Mouse (Mus musculus): Measurements from ENCODE around the gene Zdhhc6. TPM values are rescaled to one million over a fixed set of nuclear protein-coding genes. Genes with fewer than 3 reads are reported as not detected.

The Zdhhc6 gene
- polyA plus RNA-seq, 1 experiment from 2014 or later: 66.9 TPM

DNA sequence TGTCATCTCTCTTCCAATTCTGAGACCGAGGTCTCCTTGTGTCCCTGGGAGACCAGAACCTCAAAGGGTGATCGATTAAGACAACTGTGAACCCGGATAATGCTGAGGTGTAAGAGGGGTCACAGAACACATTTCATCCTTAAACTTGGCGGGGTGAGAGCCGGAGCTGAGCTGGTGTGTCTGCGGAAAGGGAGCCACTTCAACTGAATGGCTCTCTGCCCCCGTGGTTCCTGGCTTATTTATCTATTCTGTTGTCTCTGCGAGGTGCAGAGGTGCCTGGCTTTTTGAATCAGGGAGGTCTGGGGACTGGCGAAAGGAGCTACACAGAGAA lies 62.6 kb downstream of the Zdhhc6 start:
- H3K9me3 ChIP-seq: no peaks in the 10 kb centered on the region
- H3K4me3 ChIP-seq: peak overlapping the region; percentile 45
- peak overlapping the region; percentile 57 for H3K9ac ChIP-seq
- peak; percentile 53 for ATAC-seq (replicated peaks)
- H3K27me3 ChIP-seq (replicated peaks): no peaks in the 10 kb centered on the region
- H3K4me1 ChIP-seq: peaks cover 19% of the 10 kb centered on the region
- H3K4me2 ChIP-seq: peak overlapping the region; percentile 81
- no peaks in the 10 kb centered on the region for H3K36me3 ChIP-seq (replicated peaks)
- H3K27ac ChIP-seq: peak overlapping the region; percentile 54
- WGBS: 3% methylated on average over 9 of the region's 9 CpGs

DNA sequence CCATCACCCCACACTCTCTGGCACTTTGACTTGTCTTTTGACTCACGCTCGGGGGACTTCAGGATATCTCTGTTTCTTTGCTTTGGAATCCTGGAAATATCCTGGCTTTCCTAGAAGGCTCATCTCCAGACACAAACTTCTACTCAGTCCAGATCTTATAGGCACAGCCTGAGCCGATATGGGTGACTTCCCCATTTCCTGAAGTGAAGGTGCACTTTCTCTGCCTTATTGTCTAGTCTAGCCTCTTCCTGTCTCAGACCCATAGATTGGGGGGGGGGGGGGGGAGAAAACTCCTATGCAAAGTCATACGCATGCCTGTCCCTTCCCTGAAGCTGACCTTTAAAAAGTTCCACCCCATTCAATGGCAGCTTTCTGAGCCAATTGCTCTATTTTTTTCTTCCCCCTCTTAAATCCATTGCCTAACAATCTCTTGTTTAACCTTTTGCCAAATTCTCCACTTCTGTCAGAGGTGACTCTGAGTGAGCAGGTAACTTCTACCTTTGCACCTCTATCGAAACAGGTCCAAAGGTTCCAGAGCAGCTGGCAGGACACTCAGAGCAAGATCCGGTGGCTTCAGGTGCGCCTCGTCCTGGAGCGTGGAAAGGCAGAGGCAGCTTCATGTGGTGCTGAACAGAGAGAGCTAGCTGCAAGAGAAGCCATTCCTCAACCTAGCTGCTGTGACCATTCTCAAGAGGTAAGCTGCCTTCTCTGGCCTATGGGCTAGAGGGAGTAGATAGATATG lies 64.3 kb downstream of the Zdhhc6 start, which contains the start of gene Acsl5:
Gene Acsl5 (plus strand): TSS at position 556 of the 742 bp plus-strand sequence.
- ATAC-seq (replicated peaks): no peak
- no peaks in the 10 kb centered on the region for H3K36me3 ChIP-seq (replicated peaks)
- H3K9ac ChIP-seq: no peak within 1 kb of the TSS
- WGBS: 94% methylated on average over 9 of the region's 9 CpGs
- peaks cover 19% of the 10 kb centered on the region for H3K4me1 ChIP-seq
- H3K27ac ChIP-seq: no peak within 1 kb of the TSS
- H3K4me2 ChIP-seq: no peak within 1 kb of the TSS
- H3K4me3 ChIP-seq: no peak within 1 kb of the TSS
- H3K27me3 ChIP-seq (replicated peaks): no peaks in the 10 kb centered on the region
- H3K9me3 ChIP-seq: no peaks in the 10 kb centered on the region

DNA sequence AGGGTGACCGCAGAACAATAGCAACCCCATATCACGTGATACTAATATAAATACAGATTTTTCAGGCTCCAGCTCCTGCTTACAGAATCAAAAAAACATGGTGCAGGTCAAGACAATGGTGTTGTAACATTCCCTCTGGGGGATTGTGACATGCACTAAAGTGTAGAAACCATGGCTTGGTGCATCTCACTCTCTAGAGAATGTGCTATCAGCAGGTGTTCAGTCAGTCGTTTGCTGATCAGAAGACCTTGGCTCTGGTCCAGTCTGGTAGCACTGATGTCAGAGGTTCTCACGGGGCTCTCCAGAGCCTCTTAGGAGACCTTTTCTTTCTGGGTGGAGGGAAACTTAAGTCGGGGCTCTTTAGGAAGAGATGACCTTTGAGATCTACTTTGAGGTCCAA lies 65.4 kb downstream of the Zdhhc6 start:
- no peaks in the 10 kb centered on the region for H3K27me3 ChIP-seq (replicated peaks)
- H3K27ac ChIP-seq: no peak overlapping the region
- H3K4me2 ChIP-seq: no peak overlapping the region
- no peak overlapping the region for H3K4me3 ChIP-seq
- H3K4me1 ChIP-seq: peaks cover 19% of the 10 kb centered on the region
- no peak overlapping the region for H3K9ac ChIP-seq
- WGBS: 85% methylated on average over 5 of the region's 5 CpGs
- no peaks in the 10 kb centered on the region for H3K9me3 ChIP-seq
- no peaks in the 10 kb centered on the region for H3K36me3 ChIP-seq (replicated peaks)
- ATAC-seq (replicated peaks): no peak

DNA sequence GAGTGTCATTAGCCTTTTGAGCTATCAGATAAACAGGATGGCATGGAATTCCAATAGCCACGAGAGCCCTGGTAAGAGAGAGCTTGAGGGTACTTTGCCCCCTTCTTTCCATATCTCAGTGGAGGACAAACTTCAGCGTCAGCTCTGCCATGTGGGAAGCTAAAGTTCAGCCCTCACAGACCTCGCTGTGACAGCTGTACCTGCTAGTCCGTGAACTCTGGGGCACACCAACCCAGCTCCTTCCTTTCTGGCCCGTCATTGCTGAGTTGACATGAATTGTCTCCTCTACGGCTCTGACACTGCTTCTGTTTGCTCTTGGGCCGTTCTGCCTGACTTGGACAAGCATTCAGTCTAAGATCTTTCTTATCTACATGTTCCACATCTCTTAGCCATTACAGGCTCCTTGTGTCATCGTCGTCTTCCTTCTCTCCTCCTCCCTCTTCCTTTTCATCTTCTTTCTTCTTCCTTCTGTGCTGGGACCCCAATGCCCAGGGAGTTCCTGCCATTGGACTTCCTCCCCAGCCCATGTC lies 67.8 kb downstream of the Zdhhc6 start:
- Histone ChIP-seq H3K4me2 (no peak overlapping the region), H3K9ac (no peak overlapping the region), H3K4me3 (no peak overlapping the region), H3K9me3 (no peaks in the 10 kb centered on the region), H3K36me3 (replicated peaks) (no peaks in the 10 kb centered on the region), H3K27ac (no peak overlapping the region), H3K27me3 (replicated peaks) (no peaks in the 10 kb centered on the region), H3K4me1 (peaks cover 1% of the 10 kb centered on the region; the same call in 1 of the 2 replicates)
- no peak for ATAC-seq (replicated peaks)
- 76% methylated on average over 9 of the region's 9 CpGs for WGBS

DNA sequence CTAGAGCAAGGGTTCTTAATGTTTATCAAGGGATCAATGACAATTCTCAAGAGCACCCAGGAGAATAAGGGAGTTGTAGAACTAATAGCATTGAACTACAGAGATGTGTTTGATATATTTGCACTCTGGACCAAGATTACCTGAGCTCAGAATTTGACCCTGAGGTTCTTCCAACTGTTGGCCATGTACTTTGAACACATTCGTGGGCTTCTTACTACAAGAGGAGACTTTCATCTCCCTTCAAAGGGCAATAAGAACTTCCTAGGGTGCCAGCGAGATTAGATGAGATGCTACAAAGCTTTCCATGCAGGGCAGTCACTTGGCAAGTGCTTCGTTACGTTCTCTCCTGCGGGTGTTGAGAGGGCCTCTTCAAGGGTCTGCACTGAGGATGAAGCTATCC lies 68.3 kb downstream of the Zdhhc6 start:
- Histone ChIP-seq H3K9me3 (no peaks in the 10 kb centered on the region), H3K4me2 (no peak overlapping the region), H3K27me3 (replicated peaks) (no peaks in the 10 kb centered on the region), H3K36me3 (replicated peaks) (no peaks in the 10 kb centered on the region), H3K9ac (no peak overlapping the region), H3K4me1 (no peaks in the 10 kb centered on the region), H3K27ac (no peak overlapping the region), H3K4me3 (no peak overlapping the region)
- no peak for ATAC-seq (replicated peaks)
- WGBS: 82% methylated on average over 5 of the region's 5 CpGs

DNA sequence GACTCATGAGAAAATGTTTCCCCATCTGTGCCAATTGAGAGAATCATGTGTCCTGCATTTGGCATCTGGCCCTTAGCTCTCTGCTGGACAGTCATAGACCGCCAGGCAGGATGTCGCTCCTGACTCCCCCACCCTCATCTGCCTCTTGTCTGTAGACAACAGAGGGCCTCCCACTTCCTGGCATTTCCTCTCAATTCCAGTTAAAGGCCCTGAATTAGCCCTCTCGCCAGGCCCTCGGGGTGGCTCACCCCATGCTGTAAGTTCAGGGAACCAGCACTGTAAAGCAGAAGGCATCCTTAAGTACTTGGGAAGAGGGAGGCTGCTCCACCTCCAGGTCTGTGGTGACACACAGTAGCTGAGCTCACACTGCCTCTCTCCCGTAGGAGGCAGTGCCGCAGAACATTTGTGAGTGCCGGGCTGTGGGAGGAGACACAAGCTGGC lies 71.0 kb downstream of the Zdhhc6 start:
- ATAC-seq (replicated peaks): no peak
- Histone ChIP-seq H3K36me3 (replicated peaks) (no peaks in the 10 kb centered on the region), H3K4me2 (no peak overlapping the region), H3K27me3 (replicated peaks) (no peaks in the 10 kb centered on the region), H3K9me3 (no peaks in the 10 kb centered on the region), H3K4me3 (no peak overlapping the region), H3K27ac (no peak overlapping the region), H3K4me1 (no peaks in the 10 kb centered on the region), H3K9ac (no peak overlapping the region)
- WGBS: 31% methylated on average over 7 of the region's 7 CpGs

DNA sequence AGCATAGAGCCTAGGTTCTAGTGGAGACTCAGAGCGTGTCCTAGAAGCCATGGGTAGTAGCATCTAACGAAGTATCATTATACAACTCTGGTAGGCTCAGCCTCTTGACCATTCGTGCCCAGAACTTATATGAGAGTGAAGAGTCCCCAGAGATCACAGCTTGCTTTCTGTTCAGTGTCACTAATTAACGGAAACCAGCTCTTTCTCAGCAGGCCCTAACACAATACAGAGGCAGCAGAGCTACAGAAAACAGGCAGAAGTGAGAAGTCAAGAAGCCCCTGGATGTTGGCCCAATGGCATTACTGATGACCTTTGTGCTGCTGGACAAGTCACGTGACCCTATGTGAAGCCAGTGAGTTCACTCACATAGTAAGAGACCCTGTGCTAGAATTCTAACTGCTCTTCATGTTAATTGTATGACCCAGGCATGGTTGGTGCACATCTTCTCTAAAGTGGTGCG lies 74.6 kb downstream of the Zdhhc6 start, which contains the start of gene Gucy2g:
Gene Gucy2g (minus strand): TSS at position 51 of the 460 bp plus-strand sequence.
- Histone ChIP-seq H3K9me3 (no peaks in the 10 kb centered on the region), H3K36me3 (replicated peaks) (no peaks in the 10 kb centered on the region), H3K9ac (no peak within 1 kb of the TSS), H3K27ac (no peak within 1 kb of the TSS), H3K27me3 (replicated peaks) (no peaks in the 10 kb centered on the region), H3K4me3 (no peak within 1 kb of the TSS), H3K4me2 (no peak within 1 kb of the TSS), H3K4me1 (no peaks in the 10 kb centered on the region)
- no peak for ATAC-seq (replicated peaks)
- WGBS: 76% methylated on average over 6 of the region's 6 CpGs

DNA sequence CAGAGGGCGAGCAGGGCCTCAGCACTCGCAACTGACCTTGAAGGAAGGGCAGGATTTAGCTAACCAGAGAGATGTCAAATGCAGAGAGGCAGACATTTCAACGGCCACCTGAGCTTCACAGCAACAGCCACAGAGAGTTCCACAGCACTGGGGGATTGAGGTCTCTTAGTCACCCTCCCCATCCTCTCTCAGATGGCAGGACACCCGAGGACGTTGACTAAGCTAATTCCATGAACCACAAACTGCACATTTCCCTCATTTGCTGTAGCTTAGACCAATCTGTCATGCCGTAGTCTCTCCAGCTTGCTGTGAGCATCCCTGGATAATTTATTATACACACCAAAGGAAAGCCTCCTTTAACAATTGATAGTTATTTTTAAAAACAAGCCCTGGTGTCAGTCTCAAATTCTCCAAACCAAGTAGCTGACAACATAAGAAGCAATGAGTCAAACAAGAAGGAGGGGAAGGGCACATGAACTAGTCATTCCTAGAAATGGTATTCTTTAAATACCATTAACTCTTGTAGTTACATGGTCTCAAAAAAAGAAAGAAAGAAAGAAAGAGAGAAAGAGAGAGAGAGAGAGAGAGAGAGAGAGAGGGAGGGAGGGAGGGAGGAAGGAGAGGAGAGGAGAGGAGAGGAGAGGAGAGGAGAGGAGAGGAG lies 75.9 kb downstream of the Zdhhc6 start:
- no peaks in the 10 kb centered on the region for H3K4me1 ChIP-seq
- ATAC-seq (replicated peaks): no peak
- no peaks in the 10 kb centered on the region for H3K9me3 ChIP-seq
- no peaks in the 10 kb centered on the region for H3K36me3 ChIP-seq (replicated peaks)
- H3K9ac ChIP-seq: no peak overlapping the region
- no peaks in the 10 kb centered on the region for H3K27me3 ChIP-seq (replicated peaks)
- H3K27ac ChIP-seq: no peak overlapping the region
- H3K4me2 ChIP-seq: no peak overlapping the region
- no peak overlapping the region for H3K4me3 ChIP-seq
- WGBS: 83% methylated on average over 6 of the region's 6 CpGs

DNA sequence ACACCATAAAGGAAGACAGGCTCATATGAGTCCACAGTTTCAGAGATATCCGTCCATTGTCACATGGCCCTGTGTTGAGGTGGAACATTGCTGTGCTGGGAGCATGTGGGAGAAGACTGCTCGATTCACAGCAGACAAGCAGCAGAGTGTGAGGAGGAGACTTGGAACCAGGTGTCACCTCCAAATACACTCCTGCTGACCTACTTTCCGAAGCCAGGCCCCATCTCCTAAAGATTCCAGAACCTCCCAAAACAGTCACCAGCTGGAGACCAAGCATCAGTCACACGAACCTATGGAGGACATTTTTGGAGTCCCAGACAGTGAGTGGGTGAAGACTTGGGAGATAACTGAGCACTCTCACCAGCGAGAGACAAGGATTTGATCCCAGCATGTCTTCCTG lies 79.3 kb downstream of the Zdhhc6 start:
- WGBS: 89% methylated on average over 5 of the region's 5 CpGs
- Histone ChIP-seq H3K4me3 (no peak overlapping the region), H3K4me1 (no peaks in the 10 kb centered on the region), H3K4me2 (no peak overlapping the region), H3K36me3 (replicated peaks) (no peaks in the 10 kb centered on the region), H3K9ac (no peak overlapping the region), H3K9me3 (no peaks in the 10 kb centered on the region), H3K27me3 (replicated peaks) (no peaks in the 10 kb centered on the region), H3K27ac (no peak overlapping the region)
- no peak for ATAC-seq (replicated peaks)

DNA sequence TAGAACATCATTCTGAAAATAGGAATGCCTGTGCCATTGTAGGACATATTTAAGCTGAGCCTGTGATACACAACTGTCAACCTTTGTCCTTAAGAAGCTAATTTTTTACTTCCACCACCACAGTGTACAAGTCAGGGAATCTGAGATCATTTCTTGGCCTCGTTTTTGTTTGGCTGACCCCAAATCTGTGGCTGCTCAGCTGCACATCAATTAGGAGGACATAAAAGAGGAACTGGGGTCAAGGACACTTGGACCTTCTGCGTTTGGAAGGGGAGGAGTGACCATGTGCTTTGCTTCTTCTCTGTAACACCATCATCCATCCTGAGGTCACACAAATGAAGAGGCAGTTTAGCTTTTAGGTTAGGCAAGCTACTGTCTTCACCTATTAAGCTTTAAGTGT lies 79.8 kb downstream of the Zdhhc6 start:
- H3K9me3 ChIP-seq: no peaks in the 10 kb centered on the region
- WGBS: 64% methylated on average over 2 of the region's 2 CpGs
- H3K27ac ChIP-seq: no peak overlapping the region
- no peak overlapping the region for H3K4me3 ChIP-seq
- no peak overlapping the region for H3K9ac ChIP-seq
- no peak for ATAC-seq (replicated peaks)
- H3K27me3 ChIP-seq (replicated peaks): no peaks in the 10 kb centered on the region
- no peak overlapping the region for H3K4me2 ChIP-seq
- H3K36me3 ChIP-seq (replicated peaks): no peaks in the 10 kb centered on the region
- H3K4me1 ChIP-seq: no peaks in the 10 kb centered on the region

DNA sequence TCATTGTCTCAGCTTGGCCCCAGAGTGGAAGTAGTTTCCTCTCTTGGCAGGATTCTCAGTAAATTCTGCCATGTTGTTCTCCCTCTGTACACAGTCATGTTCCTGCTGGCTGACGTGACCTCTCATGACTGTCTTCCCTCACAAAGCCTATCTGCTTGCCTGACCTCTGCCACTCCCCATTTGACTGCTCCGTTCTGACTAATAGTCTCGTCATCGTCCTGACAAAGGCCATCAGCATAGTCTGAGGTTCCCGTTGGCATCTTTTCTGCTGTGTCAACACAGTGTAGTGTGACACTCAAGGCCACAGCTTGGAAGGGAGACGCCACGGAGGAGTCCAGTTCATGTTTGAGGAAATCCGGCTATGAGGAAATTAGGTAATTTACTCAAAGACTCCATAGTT lies 83.7 kb downstream of the Zdhhc6 start:
- Histone ChIP-seq H3K4me2 (no peak overlapping the region), H3K9ac (no peak overlapping the region), H3K27me3 (replicated peaks) (no peaks in the 10 kb centered on the region), H3K9me3 (no peaks in the 10 kb centered on the region), H3K4me3 (no peak overlapping the region), H3K27ac (no peak overlapping the region), H3K4me1 (peaks cover 4% of the 10 kb centered on the region), H3K36me3 (replicated peaks) (no peaks in the 10 kb centered on the region)
- 59% methylated on average over 8 of the region's 8 CpGs for WGBS
- ATAC-seq (replicated peaks): no peak

DNA sequence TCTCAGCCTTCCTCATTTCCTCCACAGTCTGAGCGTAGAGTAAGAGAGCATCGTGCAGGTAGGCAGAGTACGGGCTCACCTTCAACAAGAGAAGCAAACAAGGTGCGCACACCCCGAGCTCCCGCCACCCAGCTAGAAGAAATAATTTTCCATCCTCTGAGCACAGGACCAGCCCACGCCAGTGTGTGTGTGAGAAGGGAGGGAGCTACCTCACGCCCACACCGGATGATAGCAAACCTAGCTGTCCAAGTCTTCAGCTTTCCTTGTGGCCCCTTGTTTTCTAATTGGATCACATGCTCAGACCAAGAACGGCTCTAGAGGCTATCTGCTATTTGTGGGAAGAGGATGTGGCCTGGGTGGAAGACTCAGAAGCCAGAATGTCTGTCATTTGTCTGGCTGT lies 84.8 kb downstream of the Zdhhc6 start:
- Histone ChIP-seq H3K4me2 (no peak overlapping the region), H3K36me3 (replicated peaks) (no peaks in the 10 kb centered on the region), H3K4me1 (peaks cover 4% of the 10 kb centered on the region), H3K27me3 (replicated peaks) (no peaks in the 10 kb centered on the region), H3K9me3 (no peaks in the 10 kb centered on the region), H3K9ac (no peak overlapping the region), H3K27ac (no peak overlapping the region), H3K4me3 (no peak overlapping the region)
- no peak for ATAC-seq (replicated peaks)
- WGBS: 78% methylated on average over 10 of the region's 10 CpGs

Measured in midbrain, embryonic 15.5 days (tissue).